Mouse (Mus musculus) lung, embryonic 14.5 days (tissue): ENCODE measurements around the gene Gcnt3. TPM values are rescaled to one million over a fixed set of nuclear protein-coding genes. Genes with fewer than 3 reads are reported as not detected.
A peak's percentile ranks its signal among the peaks of the same experiment; 100 is the strongest.

Experiments used
- ATAC-seq: fragments of 200-750 bp; cut with Nextera tagmentation; 2 replicates; pipeline ENCODE4 v1.8.0; 2017; ENCODE audit warnings: mild to moderate bottlenecking, moderate TSS enrichment, moderate library complexity; ENCODE audit not compliant: insufficient read depth
- DNase-seq: peaks from one replicate; pipeline ENCODE4 v3.0.0-alpha.2; 2015
- H3K27ac ChIP-seq: fragments of 300-500 bp; sonication (generic); 2 replicates; pipeline ENCODE4 v1.5.1; 2014; ENCODE audit warnings: low read depth, mild to moderate bottlenecking, moderate library complexity
- H3K27me3 ChIP-seq: fragments of 300-500 bp; sonication (generic); 2 replicates; pipeline ENCODE4 v1.6.1; 2014; ENCODE audit warnings: low read length, control low read depth; ENCODE audit not compliant: insufficient read depth
- H3K36me3 ChIP-seq: fragments of 300-500 bp; sonication (generic); 2 replicates; pipeline ENCODE4 v1.6.1; 2014; ENCODE audit warnings: control low read depth; ENCODE audit not compliant: insufficient read depth
- H3K4me1 ChIP-seq: fragments of 300-500 bp; sonication (generic); 2 replicates; pipeline ENCODE4 v1.6.1; 2014; ENCODE audit warnings: antibody characterized with exemption, control low read depth; ENCODE audit not compliant: insufficient read depth
- H3K4me2 ChIP-seq: fragments of 300-500 bp; sonication (generic); 2 replicates; pipeline ENCODE4 v1.6.1; 2014; ENCODE audit warnings: mild to moderate bottlenecking
- H3K4me3 ChIP-seq: fragments of 300-500 bp; sonication (generic); 2 replicates; pipeline ENCODE4 v1.5.1; 2014; ENCODE audit warnings: low read depth, low read length
- H3K9ac ChIP-seq: fragments of 300-500 bp; sonication (generic); 2 replicates; pipeline ENCODE4 v1.6.1; 2014
- H3K9me3 ChIP-seq: fragments of 300-500 bp; sonication (generic); 2 replicates; pipeline ENCODE4 v1.6.1; 2016; ENCODE audit warnings: low read depth, low read length, control low read depth
- CTCF ChIP-seq: IDR thresholded peaks from 2 replicates; pipeline ENCODE4 v1.5.1; 2016; ENCODE audit warnings: antibody characterized with exemption, low read depth
- WGBS: fragments of 180-500 bp; shearing (Covaris S2); extraction: QIAGEN DNeasy Blood & Tissue Kit; methylation state at CpG from one replicate; pipeline ENCODE4 v1.1.7; 2014; 5-methylcytosine and 5-hydroxymethylcytosine counted together
- polyA plus RNA-seq: library from polyadenylated mRNA; unstranded; fragments of >200 nt; fragmentation: Nextera tagmentation; extraction: Ambion mirVana; gene quantifications from 2 replicates; pipeline ENCODE4 v1.2.1, GENCODE M21; 2014

Gene Gcnt3
- polyA plus RNA-seq, 1 experiment from 2014 or later, result 0.21 TPM

GRCm38 (mm10) chr9:70046255-70046654 is 8.4 kb upstream of the Gcnt3 start:
- H3K27ac ChIP-seq, result no peak overlapping the region
- no peak for TF ChIP-seq CTCF
- DNase-seq (no peak), ATAC-seq (no peak)
- no peak overlapping the region for H3K4me3 ChIP-seq
- H3K27me3 ChIP-seq, result no peaks in the 10 kb centered on the region
- H3K36me3 ChIP-seq, result no peaks in the 10 kb centered on the region
- no peak overlapping the region for H3K9ac ChIP-seq
- H3K4me2 ChIP-seq, result no peak overlapping the region
- H3K9me3 ChIP-seq, result no peaks in the 10 kb centered on the region
- H3K4me1 ChIP-seq, result peaks cover 22% of the 10 kb centered on the region
- WGBS, result 74% methylated on average over 6 of the region's 6 CpGs

GRCm38 (mm10) chr9:70044865-70045264 is 7.0 kb upstream of the Gcnt3 start:
- peaks cover 16% of the 10 kb centered on the region for H3K4me1 ChIP-seq
- no peaks in the 10 kb centered on the region for H3K27me3 ChIP-seq
- H3K9me3 ChIP-seq, result no peaks in the 10 kb centered on the region
- H3K27ac ChIP-seq, result no peak overlapping the region
- 47% methylated on average over 2 of the region's 2 CpGs for WGBS
- H3K36me3 ChIP-seq, result no peaks in the 10 kb centered on the region
- ATAC-seq (no peak), DNase-seq (no peak)
- H3K9ac ChIP-seq, result no peak overlapping the region
- no peak overlapping the region for H3K4me3 ChIP-seq
- TF ChIP-seq CTCF, result no peak
- no peak overlapping the region for H3K4me2 ChIP-seq

GRCm38 (mm10) chr9:70042935-70043334 is 5.0 kb upstream of the Gcnt3 start:
- H3K27ac ChIP-seq, result no peak overlapping the region
- H3K4me2 ChIP-seq, result no peak overlapping the region
- no peak for TF ChIP-seq CTCF
- DNase-seq, result no peak
- no peaks in the 10 kb centered on the region for H3K27me3 ChIP-seq
- no peaks in the 10 kb centered on the region; the same call in 1 of the 2 replicates for H3K9me3 ChIP-seq
- no peak overlapping the region for H3K9ac ChIP-seq
- no peaks in the 10 kb centered on the region for H3K36me3 ChIP-seq
- H3K4me1 ChIP-seq, result peaks cover 5% of the 10 kb centered on the region; the same call in 1 of the 2 replicates
- ATAC-seq, result no peak
- WGBS, result 75% methylated on average over 1 of the region's 1 CpGs
- no peak overlapping the region for H3K4me3 ChIP-seq

- no peak for DNase-seq
- H3K36me3 ChIP-seq, result no peaks in the 10 kb centered on the region
- H3K4me2 ChIP-seq, result no peak overlapping the region
- no peak for TF ChIP-seq CTCF
- WGBS, result 89% methylated on average over 4 of the region's 4 CpGs
- no peak overlapping the region for H3K9ac ChIP-seq
- H3K9me3 ChIP-seq, result no peaks in the 10 kb centered on the region; the same call in 1 of the 2 replicates
- H3K4me1 ChIP-seq, result no peaks in the 10 kb centered on the region
- no peaks in the 10 kb centered on the region for H3K27me3 ChIP-seq
- no peak for ATAC-seq
- H3K4me3 ChIP-seq, result no peak overlapping the region
- no peak overlapping the region for H3K27ac ChIP-seq
Measured at GRCm38 (mm10) chr9:70042137-70042536, 4.2 kb upstream of the Gcnt3 start.

GRCm38 (mm10) chr9:70040570-70040969 is 2.7 kb upstream of the Gcnt3 start:
- no peak for ATAC-seq
- H3K36me3 ChIP-seq, result no peaks in the 10 kb centered on the region
- WGBS, result 80% methylated on average over 11 of the region's 11 CpGs
- no peak overlapping the region for H3K4me2 ChIP-seq
- no peaks in the 10 kb centered on the region for H3K27me3 ChIP-seq
- no peaks in the 10 kb centered on the region for H3K4me1 ChIP-seq
- DNase-seq, result no peak
- no peaks in the 10 kb centered on the region; the same call in 1 of the 2 replicates for H3K9me3 ChIP-seq
- H3K9ac ChIP-seq, result no peak overlapping the region
- H3K4me3 ChIP-seq, result no peak overlapping the region
- TF ChIP-seq CTCF, result peak; percentile 21; the same call in 1 of the 2 replicates
- no peak overlapping the region for H3K27ac ChIP-seq

- ATAC-seq (no peak), DNase-seq (no peak)
- Histone ChIP-seq H3K27me3 (no peaks in the 10 kb centered on the region), H3K9ac (no peak overlapping the region), H3K9me3 (no peaks in the 10 kb centered on the region; the same call in 1 of the 2 replicates), H3K4me3 (no peak overlapping the region), H3K27ac (no peak overlapping the region), H3K4me1 (no peaks in the 10 kb centered on the region), H3K4me2 (no peak overlapping the region), H3K36me3 (no peaks in the 10 kb centered on the region)
- 79% methylated on average over 6 of the region's 6 CpGs for WGBS
- no peak for TF ChIP-seq CTCF
Measured at GRCm38 (mm10) chr9:70039597-70040385, 1.9 kb upstream of the Gcnt3 start.

- DNase-seq (peak; percentile 38), ATAC-seq (no peak)
- no peaks in the 10 kb centered on the region for H3K36me3 ChIP-seq
- H3K9ac ChIP-seq, result no peak overlapping the region
- no peaks in the 10 kb centered on the region; the same call in 1 of the 2 replicates for H3K9me3 ChIP-seq
- no peak overlapping the region for H3K4me2 ChIP-seq
- H3K27me3 ChIP-seq, result no peaks in the 10 kb centered on the region
- WGBS, result 59% methylated on average over 4 of the region's 4 CpGs
- H3K27ac ChIP-seq, result no peak overlapping the region
- no peak overlapping the region for H3K4me3 ChIP-seq
- TF ChIP-seq CTCF, result 0 out of 2 replicates have a peak, but pooled peaks have one; percentile 11
- no peaks in the 10 kb centered on the region for H3K4me1 ChIP-seq
Measured at GRCm38 (mm10) chr9:70036646-70037045, 1.2 kb downstream of the Gcnt3 start.
